Mouse (Mus musculus) limb, embryonic 10.5 days (tissue): Measurements from ENCODE around the gene Olfr857. TPM values are rescaled to one million over a fixed set of nuclear protein-coding genes. Genes with fewer than 3 reads are reported as not detected.
"Not testable (repeated sequence)": the region's sequence is repeated elsewhere in the genome, so short reads cannot be mapped to it uniquely, and the experiment has no call there.

ENCODE experiments used
- DNase-seq: peaks from one replicate; pipeline ENCODE4 v3.0.0-alpha.2; 2017; ENCODE audit warnings: low spot score
- H3K27ac ChIP-seq: fragments of 300-500 bp; sonication (generic); 2 replicates; pipeline ENCODE4 v1.5.1; 2016; ENCODE audit warnings: mild to moderate bottlenecking
- H3K27me3 ChIP-seq: fragments of 300-500 bp; sonication (generic); 2 replicates; pipeline ENCODE4 v1.6.1; 2016; ENCODE audit warnings: low read depth, mild to moderate bottlenecking; ENCODE audit not compliant: poor library complexity, severe bottlenecking
- H3K36me3 ChIP-seq: fragments of 300-500 bp; sonication (generic); 2 replicates; pipeline ENCODE4 v1.6.1; 2016; ENCODE audit warnings: mild to moderate bottlenecking, moderate library complexity
- H3K4me1 ChIP-seq: fragments of 300-500 bp; sonication (generic); 2 replicates; pipeline ENCODE4 v1.6.1; 2016
- H3K4me3 ChIP-seq: fragments of 300-500 bp; sonication (generic); 2 replicates; pipeline ENCODE4 v1.5.1; 2016; ENCODE audit warnings: mild to moderate bottlenecking, moderate library complexity
- H3K9me3 ChIP-seq: fragments of 300-500 bp; sonication (generic); replicated peaks from 2 replicates; pipeline ENCODE4 v1.6.1; 2016; ENCODE audit warnings: mild to moderate bottlenecking
- WGBS: fragments of 180-500 bp; shearing (Covaris S2); methylation state at CpG from one replicate; pipeline ENCODE4 v1.1.7; 2016; 5-methylcytosine and 5-hydroxymethylcytosine counted together
- polyA plus RNA-seq: library from polyadenylated mRNA; unstranded; fragments of >200 nt; fragmentation: Nextera tagmentation; extraction: Ambion mirVana; gene quantifications from 2 replicates; pipeline ENCODE4 v1.2.1, GENCODE M21; 2016

Gene Olfr857
- polyA plus RNA-seq: not detected in 2 replicates

- Histone ChIP-seq H3K27ac (no peak within 1 kb of the TSS), H3K27me3 (no peaks in the 10 kb centered on the region), H3K9me3 (no peaks in the 10 kb centered on the region), H3K36me3 (no peaks in the 10 kb centered on the region), H3K4me1 (no peaks in the 10 kb centered on the region), H3K4me3 (no peak within 1 kb of the TSS)
- 93% methylated on average over 1 of the region's 1 CpGs for WGBS
- no peak for DNase-seq
These were observed at the start of gene Olfr857 for GRCm38 (mm10) chr9:19709133-19709532. TSS of gene Olfr857 (plus strand) at chr9:19709433.

DNA sequence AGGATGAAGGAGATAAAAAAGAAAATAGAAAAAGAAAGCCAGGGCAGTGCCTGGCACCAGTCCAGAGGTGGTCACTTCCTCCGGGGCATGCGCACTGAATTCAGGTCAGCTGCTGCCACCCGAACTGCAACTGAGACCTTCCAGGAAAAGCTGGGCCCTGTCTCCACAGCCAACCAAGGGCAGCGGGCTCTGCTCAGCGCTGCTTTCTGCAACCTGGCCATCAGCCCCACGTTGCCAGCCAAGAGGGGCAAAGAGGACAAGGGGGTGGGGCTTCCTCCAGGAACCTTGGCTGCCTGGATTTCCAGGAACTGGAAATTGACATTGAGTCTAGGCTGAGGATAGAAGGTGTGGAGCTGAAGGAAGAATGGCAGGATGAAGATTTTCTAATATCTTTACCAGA, 19.0 kb upstream of the Olfr857 start:
- Histone ChIP-seq H3K9me3 (peaks cover 2% of the 10 kb centered on the region; the same call in 1 of the 2 replicates), H3K27me3 (no peaks in the 10 kb centered on the region), H3K4me1 (no peaks in the 10 kb centered on the region), H3K27ac (no peak overlapping the region), H3K36me3 (no peaks in the 10 kb centered on the region), H3K4me3 (no peak overlapping the region)
- WGBS: 92% methylated on average over 6 of the region's 6 CpGs
- no peak for DNase-seq

DNA sequence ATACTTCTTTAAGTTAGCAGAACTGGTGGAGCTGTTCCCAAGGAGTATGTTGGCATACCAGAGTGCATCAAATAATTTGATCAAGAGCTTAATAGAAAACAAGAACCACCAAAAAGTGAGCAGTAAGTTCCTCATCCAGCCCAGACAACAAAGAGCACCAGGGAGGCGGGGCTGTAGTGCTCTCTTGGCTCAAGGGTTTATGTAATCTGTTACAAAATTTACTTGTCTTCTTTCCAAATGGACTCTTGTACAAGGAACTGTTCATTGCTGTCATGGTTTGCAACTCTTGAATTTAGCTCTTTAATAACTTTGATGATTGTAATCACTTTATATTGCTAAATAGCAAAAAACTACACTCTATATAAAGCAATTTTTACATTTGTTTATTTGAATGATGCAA, 17.8 kb upstream of the Olfr857 start:
- WGBS: 90% methylated on average over 1 of the region's 1 CpGs
- Histone ChIP-seq H3K4me3 (no peak overlapping the region), H3K4me1 (no peaks in the 10 kb centered on the region), H3K27me3 (no peaks in the 10 kb centered on the region), H3K36me3 (no peaks in the 10 kb centered on the region), H3K9me3 (peaks cover 2% of the 10 kb centered on the region; the same call in 1 of the 2 replicates), H3K27ac (no peak overlapping the region)
- no peak for DNase-seq

GRCm38 (mm10) chr9:19692430-19692829, 16.8 kb upstream of the Olfr857 start:
- Histone ChIP-seq H3K4me1 (no peaks in the 10 kb centered on the region), H3K9me3 (peaks cover 2% of the 10 kb centered on the region; the same call in 1 of the 2 replicates), H3K27me3 (no peaks in the 10 kb centered on the region), H3K27ac (no peak overlapping the region), H3K36me3 (no peaks in the 10 kb centered on the region), H3K4me3 (no peak overlapping the region)
- 96% methylated on average over 2 of the region's 2 CpGs for WGBS
- no peak for DNase-seq

DNA sequence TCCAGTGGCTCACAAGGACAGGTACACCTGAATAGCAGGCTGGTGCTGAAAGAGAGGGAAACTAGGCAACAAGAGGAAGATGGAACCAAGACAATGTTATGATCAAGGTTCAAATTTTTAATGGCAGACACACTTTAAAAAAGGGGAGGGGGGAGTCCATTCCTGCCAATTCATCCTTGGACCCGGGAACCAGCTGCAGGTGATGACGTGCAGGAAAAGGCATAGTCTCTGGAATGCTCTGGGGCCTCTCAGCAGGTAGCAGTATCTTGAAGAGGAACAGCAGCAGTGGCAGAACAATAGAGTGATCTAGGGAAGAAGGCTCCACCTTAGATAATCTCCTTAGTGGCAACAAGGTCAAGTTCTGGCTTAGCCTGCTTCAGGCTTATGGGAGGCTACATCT, 14.9 kb upstream of the Olfr857 start:
- H3K4me3 ChIP-seq, H3K27ac ChIP-seq, DNase-seq, H3K36me3 ChIP-seq, H3K9me3 ChIP-seq, H3K4me1 ChIP-seq, H3K27me3 ChIP-seq: not testable (repeated sequence)
- WGBS: 62% methylated on average over 2 of the region's 2 CpGs

GRCm38 (mm10) chr9:19694898-19695379, 14.3 kb upstream of the Olfr857 start:
- H3K9me3 ChIP-seq, H3K27me3 ChIP-seq, DNase-seq, H3K4me1 ChIP-seq, H3K4me3 ChIP-seq, H3K36me3 ChIP-seq, H3K27ac ChIP-seq: not testable (repeated sequence)
- 83% methylated on average over 9 of the region's 9 CpGs for WGBS

DNA sequence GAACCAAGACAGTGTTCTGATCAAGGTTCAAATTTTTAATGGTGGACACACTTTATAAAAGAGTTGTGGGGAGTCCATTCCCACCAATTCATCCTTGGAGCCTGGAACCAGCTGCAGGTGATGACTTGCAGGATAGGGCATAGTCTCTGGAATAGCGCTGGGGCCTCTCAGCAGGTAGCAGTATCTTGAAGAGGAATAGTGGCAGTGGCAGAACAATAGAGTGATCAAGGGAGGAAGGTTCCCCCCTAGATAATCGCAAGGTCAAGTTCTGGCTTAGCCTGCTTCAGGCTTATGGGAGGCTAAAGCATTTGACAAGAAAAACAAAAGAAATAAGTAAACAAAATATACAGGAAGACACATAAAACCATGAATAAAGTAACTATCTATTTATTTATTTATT, 4.7 kb upstream of the Olfr857 start:
- 62% methylated on average over 2 of the region's 2 CpGs for WGBS
- H3K4me1 ChIP-seq: not testable (repeated sequence)

More for the DNA sequence above, 4.7 kb upstream of the Olfr857 start:
- not testable (repeated sequence) for H3K27ac ChIP-seq, H3K36me3 ChIP-seq, H3K4me3 ChIP-seq, DNase-seq, H3K27me3 ChIP-seq, H3K9me3 ChIP-seq

Other genes with a start within 250 kb of the Olfr857 start
- gene Olfr850, start 231.2 kb upstream of the Olfr857 start, polyA plus RNA-seq: not detected in 2 replicates
- gene Olfr851, start 216.1 kb upstream of the Olfr857 start, polyA plus RNA-seq: not detected in 2 replicates
- not detected in 2 replicates for gene Olfr853, start 168.4 kb upstream of the Olfr857 start, polyA plus RNA-seq
- not detected in 2 replicates for gene Olfr854, start 142.1 kb upstream of the Olfr857 start, polyA plus RNA-seq
- not detected in 2 replicates for gene Olfr855, start 126.8 kb upstream of the Olfr857 start, polyA plus RNA-seq
- 35.3 and 36.9 TPM in 2 replicates for gene Zfp317, start 87.3 kb upstream of the Olfr857 start, polyA plus RNA-seq
- gene Olfr58, start 70.8 kb downstream of the Olfr857 start, polyA plus RNA-seq: not detected in 2 replicates
- gene Olfr859, start 95.5 kb downstream of the Olfr857 start, polyA plus RNA-seq: not detected in 2 replicates
- not detected in 2 replicates for gene Olfr860, start 140.3 kb downstream of the Olfr857 start, polyA plus RNA-seq
- not detected in 2 replicates for gene Olfr862, start 178.6 kb downstream of the Olfr857 start, polyA plus RNA-seq
- 0.14 TPM in 2 replicates for gene Olfr77, start 207.4 kb downstream of the Olfr857 start, polyA plus RNA-seq